Comparison of ENCODE assay signal across 7 mouse cellular contexts in the genomic region with DNA sequence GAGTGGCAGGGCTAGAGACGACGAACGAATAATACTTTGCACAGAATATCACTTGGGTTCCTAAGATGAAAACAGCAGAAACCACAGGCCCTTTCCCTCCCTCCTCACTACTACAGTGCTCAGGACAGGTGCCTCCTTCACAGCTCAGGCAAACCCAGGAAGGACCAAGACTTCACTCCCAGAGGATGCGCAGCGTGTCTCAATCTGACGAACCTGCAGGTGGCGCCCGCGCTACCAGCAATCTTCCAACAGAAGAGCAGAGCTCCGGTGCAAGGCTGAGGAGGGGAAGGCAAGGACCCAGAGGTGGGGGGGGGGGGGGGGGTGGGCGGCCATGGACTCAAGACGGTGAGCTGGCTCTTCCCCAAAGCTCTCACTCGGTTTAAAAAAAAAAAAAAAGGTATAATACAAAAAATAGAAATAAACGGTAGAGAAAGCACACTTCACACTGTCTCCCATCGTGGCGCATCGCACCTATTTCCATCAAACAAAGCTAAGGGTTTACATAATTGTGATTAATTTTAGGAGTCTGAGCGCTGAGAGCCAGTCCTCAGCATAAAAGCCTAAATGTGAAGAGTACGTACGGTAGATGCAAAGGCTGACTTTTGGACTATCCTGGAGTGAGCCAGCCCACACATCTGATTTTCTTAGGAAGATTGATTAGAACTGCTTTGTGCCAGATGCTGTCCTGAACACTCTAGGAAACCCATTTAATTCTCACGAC. TPM values are rescaled to one million over a fixed set of nuclear protein-coding genes. Genes with fewer than 3 reads are reported as not detected.
DNase-seq lines count a peak whose midpoint lies in the region; ATAC-seq and TF ChIP-seq lines count a peak whose summit lies in the region.

No protein-coding gene starts in this region.

- intact Hi-C loops in left cerebral cortex, adult 2 months (cut with DNase I), result loop anchor here (1.0 to 10.0 kb wide), 3 partner anchors 122 to 346 kb away; a partner anchor contains a TSS

- peak; percentile 72 for TF ChIP-seq CTCF in left cerebral cortex, adult 2 months (IDR thresholded peaks at IDR 0.05)

- H3K4me1 ChIP-seq in hindbrain, embryonic 16.5 days (ENCODE audit: control insufficient read depth, insufficient read depth, low read depth, low read length), result peaks cover 9% of the 10 kb centered on the region
- peaks cover 5% of the 10 kb centered on the region for H3K4me1 ChIP-seq in midbrain, embryonic 11.5 days (ENCODE audit: control insufficient read depth, insufficient read depth, low read length)

- peak overlapping the region; percentile 51; the same call in 1 of the 2 replicates for H3K9ac ChIP-seq in hindbrain, embryonic 16.5 days (ENCODE audit: low read depth, low read length)
- H3K9ac ChIP-seq in midbrain, embryonic 11.5 days (ENCODE audit: low read length), result no peak overlapping the region

- peak overlapping the region; percentile 50 for H3K4me2 ChIP-seq in hindbrain, embryonic 16.5 days (ENCODE audit: low read length)
- no peak overlapping the region for H3K4me2 ChIP-seq in midbrain, embryonic 11.5 days

- no peaks in the 10 kb centered on the region for H3K9me3 ChIP-seq in hindbrain, embryonic 16.5 days (ENCODE audit: control insufficient read depth, low read length)
- H3K9me3 ChIP-seq in midbrain, embryonic 11.5 days (ENCODE audit: control insufficient read depth, low read length), result no peaks in the 10 kb centered on the region

- H3K27ac ChIP-seq in hindbrain, embryonic 16.5 days (ENCODE audit: low read depth, low read length), result no peak overlapping the region
- H3K27ac ChIP-seq in left cerebral cortex, adult 2 months, result peak overlapping the region; percentile 58
- no peak overlapping the region for H3K27ac ChIP-seq in midbrain, embryonic 11.5 days (ENCODE audit: low read depth, low read length)

- H3K27me3 ChIP-seq in hindbrain, embryonic 16.5 days (replicated peaks; ENCODE audit: control insufficient read depth, insufficient read depth, low read length), result no peaks in the 10 kb centered on the region
- no peaks in the 10 kb centered on the region for H3K27me3 ChIP-seq in midbrain, embryonic 11.5 days (ENCODE audit: control insufficient read depth, insufficient read depth, low read length)

- peak overlapping the region; percentile 13; the same call in 1 of the 2 replicates for H3K4me3 ChIP-seq in hindbrain, embryonic 16.5 days (ENCODE audit: low read length)
- peak overlapping the region; percentile 13 for H3K4me3 ChIP-seq in left cerebral cortex, adult 2 months
- H3K4me3 ChIP-seq in midbrain, embryonic 11.5 days (ENCODE audit: low read depth, low read length), result no peak overlapping the region

- 24% methylated on average over 20 of the region's 21 CpGs for WGBS in hindbrain, embryonic 16.5 days
- WGBS in midbrain, embryonic 11.5 days, result 24% methylated on average over 21 of the region's 21 CpGs

- H3K36me3 ChIP-seq in hindbrain, embryonic 16.5 days (ENCODE audit: control insufficient read depth, insufficient read depth, low read length), result peaks cover 10% of the 10 kb centered on the region
- no peaks in the 10 kb centered on the region for H3K36me3 ChIP-seq in midbrain, embryonic 11.5 days (ENCODE audit: control insufficient read depth, insufficient read depth, low read length)

- peak; percentile 88 for DNase-seq in ZHBTc4 (ENCODE audit: low read depth, low spot score)
- DNase-seq in cerebellum, postnatal 14 days, result peak; percentile 92 to 93
- DNase-seq in frontal cortex, postnatal 25 days (ENCODE audit: low spot score in 2 of 2), result peak; percentile 88 to 89
- DNase-seq in left cerebral cortex, adult 2 months (ENCODE audit: extremely low spot score in 1 of 2, low spot score in 2 of 2), result peak; percentile 87 to 91
- peak; percentile 95 for DNase-seq in midbrain, embryonic 11.5 days (ENCODE audit: low spot score, missing footprints)
- peak; percentile 86 for DNase-seq in right cerebral cortex, postnatal 4 days

- peak; percentile 62 for ATAC-seq in hindbrain, embryonic 16.5 days
- ATAC-seq in midbrain, embryonic 11.5 days (ENCODE audit: low FRiP score), result no peak

RNA-seq across cellular contexts. Expression of a gene that starts 2.7 kb away (rescaled TPM):
- polyA plus RNA-seq in hindbrain, embryonic 16.5 days (2015; fragmentation: Nextera tagmentation; extraction: Ambion mirVana), result 98.0 and 99.8 TPM in 2 replicates
- total RNA-seq in left cerebral cortex, adult 2 months (2021), result 10 to 100 TPM; 39.2 to 44.6 TPM
- polyA plus RNA-seq in midbrain, embryonic 11.5 days (2014; fragmentation: Nextera tagmentation; extraction: Ambion mirVana), result 104 and 110 TPM in 2 replicates

RNA-seq across cellular contexts. Expression of a gene that starts 55.1 kb away (rescaled TPM):
- 7.9 and 10.6 TPM in 2 replicates for polyA plus RNA-seq in hindbrain, embryonic 16.5 days (2015; fragmentation: Nextera tagmentation; extraction: Ambion mirVana)
- 100 to 1,000 TPM; 150 TPM for total RNA-seq in left cerebral cortex, adult 2 months (2021)
- polyA plus RNA-seq in midbrain, embryonic 11.5 days (2014; fragmentation: Nextera tagmentation; extraction: Ambion mirVana), result 4.0 and 5.5 TPM in 2 replicates
